Mouse (Mus musculus) cortical plate, adult 2 months (tissue): Measurements from ENCODE around the gene Ptpn13.

Experiments used
- CTCF ChIP-seq: fragments of 200-500 bp; IDR thresholded peaks from 2 replicates; pipeline ENCODE4 v1.5.1; 2011; ENCODE audit warnings: mild to moderate bottlenecking, control low read depth, low read length; ENCODE audit not compliant: insufficient read depth; ENCODE audit errors: extremely low read depth
- POLR2A ChIP-seq: fragments of 200-500 bp; IDR thresholded peaks from 2 replicates; pipeline ENCODE4 v1.6.1; 2011; ENCODE audit warnings: mild to moderate bottlenecking, low read length, control low read depth; ENCODE audit not compliant: insufficient read depth; ENCODE audit errors: extremely low read depth

DNA sequence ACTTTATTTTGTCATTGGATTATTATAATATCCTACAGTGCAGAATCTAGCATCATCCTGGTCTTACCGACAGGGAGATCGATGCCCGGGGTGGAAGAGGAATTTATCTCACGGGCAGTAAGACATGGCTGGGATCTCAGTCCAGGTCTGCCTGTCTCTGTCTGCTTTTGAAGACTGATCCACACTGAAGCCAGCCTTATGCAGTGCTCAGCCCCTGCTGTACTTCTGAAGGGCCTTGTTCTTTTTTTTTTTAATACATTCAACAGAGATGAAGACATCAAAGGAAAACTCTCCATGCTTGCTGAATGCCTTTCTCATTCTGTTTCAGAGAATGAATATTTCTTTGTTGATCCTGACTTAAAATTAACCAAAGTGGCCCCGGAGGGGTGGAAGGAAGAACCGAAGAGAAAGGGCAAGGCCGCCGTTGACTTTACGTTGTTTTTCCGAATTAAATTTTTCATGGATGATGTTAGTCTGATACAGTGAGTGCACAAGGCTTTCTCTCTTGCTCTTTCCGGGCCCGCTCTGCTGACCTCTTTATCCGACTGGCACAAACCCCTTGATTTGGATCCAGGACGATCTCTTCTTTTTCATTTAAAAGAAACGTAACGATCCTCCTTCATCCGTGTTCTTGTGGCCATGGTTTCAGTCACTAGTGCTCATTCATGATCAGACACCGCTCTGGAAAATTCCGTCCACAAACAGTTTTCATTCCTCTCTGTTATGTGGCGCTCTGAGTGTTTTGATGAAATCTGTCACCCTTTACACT is 101.9 kb downstream of the Ptpn13 start:
- TF ChIP-seq CTCF: no peak
- no peak for TF ChIP-seq POLR2A
